Mouse (Mus musculus) heart, embryonic 15.5 days (tissue): ENCODE measurements around the gene Spint1. TPM values are rescaled to one million over a fixed set of nuclear protein-coding genes. Genes with fewer than 3 reads are reported as not detected.
A peak's percentile ranks its signal among the peaks of the same experiment; 100 is the strongest.

Experiments used
- ATAC-seq: fragments of 200-750 bp; cut with Nextera tagmentation; replicated peaks from 2 replicates; pipeline ENCODE4 v1.8.0; 2017; ENCODE audit warnings: low read depth, moderate TSS enrichment; ENCODE audit not compliant: insufficient number of reproducible peaks, insufficient read depth, low FRiP score
- H3K27ac ChIP-seq: fragments of 300-500 bp; sonication (generic); 2 replicates; pipeline ENCODE4 v1.5.1; 2015; ENCODE audit warnings: mild to moderate bottlenecking, inconsistent platforms
- H3K27me3 ChIP-seq: fragments of 300-500 bp; sonication (generic); 2 replicates; pipeline ENCODE4 v1.6.1; 2015; ENCODE audit warnings: inconsistent platforms
- H3K36me3 ChIP-seq: fragments of 300-500 bp; sonication (generic); 2 replicates; pipeline ENCODE4 v1.6.1; 2015; ENCODE audit warnings: mild to moderate bottlenecking, inconsistent platforms
- H3K4me1 ChIP-seq: fragments of 300-500 bp; sonication (generic); replicated peaks from 2 replicates; pipeline ENCODE4 v1.6.1; 2015; ENCODE audit warnings: inconsistent platforms
- H3K4me2 ChIP-seq: fragments of 300-500 bp; sonication (generic); 2 replicates; pipeline ENCODE4 v1.6.1; 2015; ENCODE audit warnings: inconsistent platforms, mild to moderate bottlenecking, moderate library complexity
- H3K4me3 ChIP-seq: fragments of 300-500 bp; sonication (generic); 2 replicates; pipeline ENCODE4 v1.5.1; 2015; ENCODE audit warnings: mild to moderate bottlenecking, inconsistent platforms
- H3K9ac ChIP-seq: fragments of 300-500 bp; sonication (generic); 2 replicates; pipeline ENCODE4 v1.6.1; 2015; ENCODE audit warnings: mild to moderate bottlenecking, inconsistent platforms
- H3K9me3 ChIP-seq: fragments of 300-500 bp; sonication (generic); replicated peaks from 2 replicates; pipeline ENCODE4 v1.6.1; 2016; ENCODE audit warnings: inconsistent platforms
- WGBS: fragments of 180-500 bp; shearing (Covaris S2); methylation state at CpG from one replicate; pipeline ENCODE4 v1.1.7; 2015; ENCODE audit warnings: mixed read lengths; 5-methylcytosine and 5-hydroxymethylcytosine counted together
- polyA plus RNA-seq: library from polyadenylated mRNA; unstranded; fragments of >200 nt; fragmentation: Nextera tagmentation; extraction: Ambion mirVana; gene quantifications from 2 replicates; pipeline ENCODE4 v1.2.1, GENCODE M21; 2015

The Spint1 gene
- polyA plus RNA-seq, 1 experiment from 2014 or later: 1.2 TPM

DNA sequence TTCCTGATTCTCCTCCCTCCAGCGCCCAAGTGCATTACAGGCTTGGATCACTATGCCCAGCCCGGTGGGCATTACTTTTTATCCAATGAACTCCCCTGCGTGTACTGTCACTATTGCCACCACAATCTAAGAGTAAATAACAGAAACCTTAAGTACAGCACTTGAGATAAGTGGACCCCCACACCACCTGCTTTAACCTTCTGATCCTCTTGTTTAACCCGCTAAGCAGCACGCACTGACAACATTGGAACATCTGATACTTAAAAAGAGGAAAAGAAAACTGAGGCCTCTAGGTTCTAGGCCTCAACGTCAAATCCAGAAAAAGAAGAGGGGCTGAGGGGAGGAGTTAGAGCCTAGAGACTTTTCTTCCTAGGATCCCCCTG is 29.2 kb upstream of the Spint1 start:
- Histone ChIP-seq H3K27ac (peak overlapping the region; percentile 93), H3K9me3 (no peaks in the 10 kb centered on the region), H3K4me3 (peak overlapping the region; percentile 89), H3K4me2 (peak overlapping the region; percentile 64), H3K9ac (peak overlapping the region; percentile 63), H3K4me1 (peaks cover 24% of the 10 kb centered on the region), H3K27me3 (no peaks in the 10 kb centered on the region), H3K36me3 (peaks cover 23% of the 10 kb centered on the region)
- WGBS: 8% methylated on average over 6 of the region's 6 CpGs
- ATAC-seq: no peak

DNA sequence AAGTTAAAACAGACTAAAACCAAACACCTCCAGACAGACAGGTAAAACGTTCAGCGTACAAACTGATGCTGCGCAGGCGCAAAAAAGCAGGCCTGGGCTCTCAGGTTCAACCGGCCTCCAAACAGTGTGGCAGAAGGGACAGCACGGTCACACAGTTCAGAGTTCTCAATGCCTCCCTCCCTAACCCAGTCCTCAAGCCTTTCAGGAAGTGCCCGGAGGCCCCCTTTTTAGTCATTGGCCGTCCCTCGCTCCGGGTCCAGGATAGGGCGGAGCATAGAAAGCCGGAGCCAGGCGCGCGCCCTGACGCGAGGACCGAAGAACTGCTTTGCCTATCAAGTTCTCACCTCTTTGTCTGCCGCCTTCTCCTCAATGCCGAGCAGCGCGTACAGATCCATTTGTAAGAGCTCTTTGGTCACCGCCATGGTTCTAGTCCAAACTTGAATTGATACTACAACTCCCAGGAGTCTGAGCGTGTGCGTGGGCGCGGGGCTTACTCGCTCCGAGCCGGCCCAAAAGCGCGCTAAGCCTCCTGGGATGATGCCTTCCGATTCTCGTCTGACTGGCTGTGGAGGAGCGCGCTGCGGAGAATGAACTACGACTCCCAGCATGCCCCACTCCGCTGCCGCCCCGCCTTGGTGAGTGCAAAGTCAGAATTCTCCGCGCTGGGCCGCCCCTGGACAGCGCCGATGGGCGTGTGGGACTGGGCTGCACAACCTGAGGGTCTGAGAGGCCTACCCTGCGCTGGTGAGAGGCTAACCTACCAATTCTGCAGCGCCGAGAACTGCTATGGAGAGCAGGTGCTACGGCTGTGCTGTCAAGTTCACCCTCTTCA is 28.6 kb upstream of the Spint1 start, which contains the start of the genes Zfyve19 and Dnajc17:
Zfyve19 (plus strand) TSS at position 274 of the 832 bp plus-strand sequence.
Dnajc17 (minus strand) TSS at position 452 of the 832 bp plus-strand sequence.
- Histone ChIP-seq H3K4me2 (peak within 1 kb of the TSS; percentile 64), H3K4me1 (peaks cover 18% of the 10 kb centered on the region), H3K27me3 (no peaks in the 10 kb centered on the region), H3K9me3 (no peaks in the 10 kb centered on the region), H3K4me3 (peak within 1 kb of the TSS; percentile 89), H3K27ac (peak within 1 kb of the TSS; percentile 93), H3K36me3 (peaks cover 30% of the 10 kb centered on the region), H3K9ac (peak within 1 kb of the TSS; percentile 79)
- WGBS: under 1% methylated on average over 51 of the region's 51 CpGs
- ATAC-seq: peak; percentile 95

DNA sequence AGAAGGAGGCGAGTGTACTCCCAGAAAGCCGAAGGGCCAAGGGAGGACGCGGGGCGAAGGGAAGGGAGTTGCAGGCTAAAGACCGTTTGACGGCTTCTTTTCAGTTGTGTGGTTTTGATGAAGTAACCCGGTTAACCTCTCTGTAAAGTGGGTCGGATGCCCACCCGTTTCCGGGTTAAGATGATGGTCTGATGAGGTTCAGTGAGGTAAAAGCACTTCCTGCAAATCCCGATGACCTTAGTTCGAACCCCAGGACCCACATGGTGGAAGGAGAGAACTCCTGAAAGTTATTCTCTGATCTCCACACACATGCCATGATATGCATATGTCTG is 28.0 kb upstream of the Spint1 start:
- Histone ChIP-seq H3K4me1 (peaks cover 16% of the 10 kb centered on the region), H3K27ac (peak overlapping the region; percentile 93), H3K9me3 (no peaks in the 10 kb centered on the region), H3K9ac (peak overlapping the region; percentile 79), H3K27me3 (no peaks in the 10 kb centered on the region), H3K4me3 (peak overlapping the region; percentile 89), H3K4me2 (peak overlapping the region; percentile 64), H3K36me3 (peaks cover 33% of the 10 kb centered on the region)
- under 1% methylated on average over 13 of the region's 13 CpGs for WGBS
- no peak for ATAC-seq

GRCm38 (mm10) chr2:119229775-119230704 is 7.1 kb upstream of the Spint1 start, which contains the start of gene Ppp1r14d:
Gene Ppp1r14d, minus strand, starts transcription at chr2:119229906.
- Histone ChIP-seq H3K4me3 (no peak within 1 kb of the TSS), H3K9ac (no peak within 1 kb of the TSS), H3K4me1 (no peaks in the 10 kb centered on the region), H3K9me3 (no peaks in the 10 kb centered on the region), H3K4me2 (no peak within 1 kb of the TSS), H3K27ac (no peak within 1 kb of the TSS), H3K27me3 (peaks cover 20% of the 10 kb centered on the region), H3K36me3 (no peaks in the 10 kb centered on the region)
- no peak for ATAC-seq
- WGBS: 75% methylated on average over 6 of the region's 6 CpGs

DNA sequence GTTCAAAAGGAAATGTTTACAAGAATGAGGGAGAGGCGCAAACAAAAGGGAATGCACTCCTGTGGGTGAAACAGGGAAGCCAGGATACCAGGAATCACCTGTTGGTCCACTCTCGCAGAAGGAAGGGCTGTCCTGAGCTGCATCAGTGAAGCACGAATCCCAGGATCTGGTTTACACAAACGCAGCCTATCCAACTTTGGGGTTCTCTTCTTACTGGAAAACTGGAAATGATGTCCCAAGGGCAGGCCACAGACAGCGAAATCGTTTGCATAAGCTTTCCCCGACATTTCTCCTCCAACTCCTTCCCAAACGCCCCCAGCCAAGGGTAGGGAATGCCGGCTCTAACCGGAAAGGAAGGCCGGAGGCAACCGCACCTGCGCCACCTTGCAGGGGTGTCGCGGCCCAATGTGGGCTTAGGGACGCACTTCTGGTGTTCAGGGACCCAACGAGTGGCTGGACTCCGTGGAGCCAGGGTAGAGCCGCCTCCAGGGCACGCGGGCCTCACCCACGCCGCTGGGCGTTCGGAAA is 416 bp upstream of the Spint1 start:
- Histone ChIP-seq H3K36me3 (no peaks in the 10 kb centered on the region), H3K27me3 (peaks cover 72% of the 10 kb centered on the region), H3K9me3 (no peaks in the 10 kb centered on the region), H3K9ac (peak overlapping the region; percentile 35; the same call in 1 of the 2 replicates), H3K27ac (no peak overlapping the region), H3K4me1 (peaks cover 12% of the 10 kb centered on the region), H3K4me3 (peak overlapping the region; percentile 50), H3K4me2 (peak overlapping the region; percentile 76)
- no peak for ATAC-seq
- 10% methylated on average over 25 of the region's 25 CpGs for WGBS

GRCm38 (mm10) chr2:119237871-119238220 is 684 bp downstream of the Spint1 start:
- no peaks in the 10 kb centered on the region for H3K9me3 ChIP-seq
- peaks cover 77% of the 10 kb centered on the region for H3K27me3 ChIP-seq
- H3K27ac ChIP-seq: no peak overlapping the region
- H3K4me3 ChIP-seq: peak overlapping the region; percentile 50
- H3K36me3 ChIP-seq: no peaks in the 10 kb centered on the region
- peaks cover 12% of the 10 kb centered on the region for H3K4me1 ChIP-seq
- 3% methylated on average over 31 of the region's 31 CpGs for WGBS
- no peak overlapping the region; the same call in 1 of the 2 replicates for H3K9ac ChIP-seq
- H3K4me2 ChIP-seq: peak overlapping the region; percentile 76
- ATAC-seq: no peak

GRCm38 (mm10) chr2:119238671-119239070 is 1.5 kb downstream of the Spint1 start:
- H3K9me3 ChIP-seq: no peaks in the 10 kb centered on the region
- WGBS: 76% methylated on average over 2 of the region's 2 CpGs
- peak overlapping the region; percentile 50; the same call in 1 of the 2 replicates for H3K4me3 ChIP-seq
- no peak overlapping the region; the same call in 1 of the 2 replicates for H3K4me2 ChIP-seq
- H3K4me1 ChIP-seq: peaks cover 12% of the 10 kb centered on the region
- peaks cover 75% of the 10 kb centered on the region for H3K27me3 ChIP-seq
- H3K9ac ChIP-seq: no peak overlapping the region
- ATAC-seq: no peak
- no peak overlapping the region for H3K27ac ChIP-seq
- H3K36me3 ChIP-seq: no peaks in the 10 kb centered on the region

DNA sequence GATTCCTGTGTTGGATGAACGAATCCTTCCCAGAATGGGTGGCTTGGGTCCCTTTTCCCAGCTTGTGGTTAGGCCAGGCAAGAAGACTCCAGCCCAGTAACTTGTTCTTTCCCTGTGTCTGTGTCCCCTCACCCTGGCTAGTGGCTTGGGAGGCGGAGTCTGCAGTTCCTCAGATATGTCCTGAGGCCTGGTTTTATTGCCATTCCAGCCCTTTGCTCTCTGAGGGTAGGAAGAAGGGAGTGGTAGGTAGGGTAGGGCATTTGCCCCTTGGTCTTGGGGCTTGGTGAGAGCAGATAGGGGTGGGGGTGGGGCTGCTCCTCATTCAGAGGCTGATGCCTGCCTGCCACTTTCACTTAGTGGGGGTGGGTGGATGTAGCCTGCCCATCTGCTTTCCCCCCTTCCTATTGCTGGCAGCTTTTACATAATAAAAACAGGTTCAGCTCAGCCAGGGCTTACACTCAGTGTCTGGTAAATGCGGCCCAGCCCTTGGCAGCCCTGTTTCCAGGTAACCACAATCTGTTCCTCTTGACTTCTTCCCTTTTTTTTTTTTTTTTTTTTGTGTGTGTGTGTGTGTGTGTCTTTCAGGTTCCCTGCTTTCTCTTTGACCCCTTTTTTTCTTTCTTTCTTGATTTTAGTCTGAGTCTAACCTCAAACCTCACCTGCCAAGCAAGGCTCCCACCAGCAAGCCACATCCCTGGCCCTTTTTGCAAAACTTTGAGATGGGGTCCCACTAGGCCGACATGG is 3.1 kb downstream of the Spint1 start:
- peaks cover 60% of the 10 kb centered on the region for H3K27me3 ChIP-seq
- no peak overlapping the region for H3K27ac ChIP-seq
- no peaks in the 10 kb centered on the region for H3K36me3 ChIP-seq
- no peak overlapping the region for H3K4me2 ChIP-seq
- peaks cover 12% of the 10 kb centered on the region for H3K4me1 ChIP-seq
- H3K9me3 ChIP-seq: no peaks in the 10 kb centered on the region
- no peak overlapping the region for H3K9ac ChIP-seq
- no peak overlapping the region for H3K4me3 ChIP-seq
- 69% methylated on average over 4 of the region's 4 CpGs for WGBS
- ATAC-seq: no peak

DNA sequence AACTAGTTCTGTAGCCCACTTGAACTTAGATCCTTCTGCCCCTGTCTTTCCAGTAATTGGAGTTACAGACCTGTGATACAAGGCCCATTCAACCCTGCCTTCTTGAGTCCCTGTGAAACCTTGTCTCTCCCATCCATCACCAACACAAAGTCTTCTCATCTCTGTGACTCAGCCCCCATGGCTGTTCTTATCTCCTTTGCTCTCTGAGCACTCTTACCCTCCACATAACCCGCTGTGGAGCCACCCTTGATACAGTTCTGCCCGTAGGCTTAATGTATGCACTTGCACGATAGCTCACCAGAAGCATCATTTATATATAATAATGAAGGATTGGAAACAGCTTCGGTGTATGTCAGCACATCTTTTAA is 3.6 kb downstream of the Spint1 start:
- H3K9ac ChIP-seq: no peak overlapping the region
- H3K4me2 ChIP-seq: no peak overlapping the region
- H3K27ac ChIP-seq: no peak overlapping the region
- 78% methylated on average over 4 of the region's 4 CpGs for WGBS
- ATAC-seq: no peak
- no peaks in the 10 kb centered on the region for H3K9me3 ChIP-seq
- peaks cover 12% of the 10 kb centered on the region for H3K4me1 ChIP-seq
- peaks cover 54% of the 10 kb centered on the region for H3K27me3 ChIP-seq
- H3K4me3 ChIP-seq: no peak overlapping the region
- no peaks in the 10 kb centered on the region for H3K36me3 ChIP-seq

- no peak for ATAC-seq
- 65% methylated on average over 9 of the region's 9 CpGs for WGBS
- Histone ChIP-seq H3K4me1 (peaks cover 4% of the 10 kb centered on the region), H3K27me3 (peaks cover 37% of the 10 kb centered on the region), H3K27ac (no peak overlapping the region), H3K4me3 (no peak overlapping the region), H3K9me3 (no peaks in the 10 kb centered on the region), H3K36me3 (no peaks in the 10 kb centered on the region), H3K4me2 (no peak overlapping the region), H3K9ac (no peak overlapping the region)
These were observed 5.4 kb downstream of the Spint1 start for GRCm38 (mm10) chr2:119242548-119242947.
